Mouse (Mus musculus): ENCODE measurements around the gene Sdsl. TPM values are rescaled to one million over a fixed set of nuclear protein-coding genes. Genes with fewer than 3 reads are reported as not detected.

The Sdsl gene
- total RNA-seq, 2 experiments from 2014 or later, result 2.4 to 3.7 TPM

- intact Hi-C loops (cut with DNase I), result no loop called here
- DNase-seq, result no peak
Observed at GRCm38 (mm10) chr5:120495703-120496226, 23.2 kb upstream of the Sdsl start.

GRCm38 (mm10) chr5:120495064-120495702 lies 22.6 kb upstream of the Sdsl start:
- DNase-seq, result no peak
- intact Hi-C loops (cut with DNase I), result no loop called here

- intact Hi-C loops (cut with DNase I), result no loop called here
- DNase-seq, result peak; percentile 68
Observed at GRCm38 (mm10) chr5:120493873-120494395, 21.3 kb upstream of the Sdsl start.

GRCm38 (mm10) chr5:120493440-120493839 lies 20.8 kb upstream of the Sdsl start:
- intact Hi-C loops (cut with DNase I), result no loop called here

GRCm38 (mm10) chr5:120492437-120492836 lies 19.8 kb upstream of the Sdsl start:
- DNase-seq, result peak; percentile 63
- intact Hi-C loops (cut with DNase I), result no loop called here

More at GRCm38 (mm10) chr5:120493440-120493839, 20.8 kb upstream of the Sdsl start:
- DNase-seq, result no peak

GRCm38 (mm10) chr5:120490679-120491192 lies 18.1 kb upstream of the Sdsl start:
- intact Hi-C loops (cut with DNase I), result no loop called here
- peak; percentile 70 for DNase-seq

GRCm38 (mm10) chr5:120487844-120488243 lies 15.2 kb upstream of the Sdsl start:
- no peak for DNase-seq
- intact Hi-C loops (cut with DNase I), result no loop called here

- no peak for DNase-seq
- intact Hi-C loops (cut with DNase I), result no loop called here
Observed at GRCm38 (mm10) chr5:120483399-120483798, 10.8 kb upstream of the Sdsl start.

GRCm38 (mm10) chr5:120481205-120481604 lies 8.6 kb upstream of the Sdsl start:
- DNase-seq, result no peak
- intact Hi-C loops (cut with DNase I), result no loop called here

GRCm38 (mm10) chr5:120479538-120479937 lies 6.9 kb upstream of the Sdsl start:
- DNase-seq, result no peak

GRCm38 (mm10) chr5:120477993-120478392 lies 5.4 kb upstream of the Sdsl start:
- DNase-seq, result no peak
- intact Hi-C loops (cut with DNase I), result no loop called here

More at GRCm38 (mm10) chr5:120479538-120479937, 6.9 kb upstream of the Sdsl start:
- intact Hi-C loops (cut with DNase I), result no loop called here

GRCm38 (mm10) chr5:120476296-120476695 lies 3.7 kb upstream of the Sdsl start, which contains the start of gene Sds:
Gene Sds, plus strand, starts transcription at chr5:120476526.
- DNase-seq, result no peak
- intact Hi-C loops (cut with DNase I), result no loop called here

- no peak for DNase-seq
- intact Hi-C loops (cut with DNase I), result no loop called here
Observed at GRCm38 (mm10) chr5:120475861-120476260, 3.3 kb upstream of the Sdsl start.

- no peak for DNase-seq
- intact Hi-C loops (cut with DNase I), result no loop called here
Observed at GRCm38 (mm10) chr5:120473361-120473760, 751 bp upstream of the Sdsl start.

- intact Hi-C loops (cut with DNase I), result no loop called here
- no peak for DNase-seq
Observed at GRCm38 (mm10) chr5:120471538-120471937, 1.1 kb downstream of the Sdsl start.

GRCm38 (mm10) chr5:120468830-120469229 lies 3.8 kb downstream of the Sdsl start:
- intact Hi-C loops (cut with DNase I), result no loop called here
- no peak for DNase-seq

GRCm38 (mm10) chr5:120468336-120468735 lies 4.3 kb downstream of the Sdsl start:
- no peak for DNase-seq
- intact Hi-C loops (cut with DNase I), result no loop called here

- intact Hi-C loops (cut with DNase I), result no loop called here
- DNase-seq, result no peak
Observed at GRCm38 (mm10) chr5:120467026-120467425, 5.6 kb downstream of the Sdsl start.

GRCm38 (mm10) chr5:120465860-120466259 lies 6.8 kb downstream of the Sdsl start:
- no peak for DNase-seq
- intact Hi-C loops (cut with DNase I), result no loop called here

- intact Hi-C loops (cut with DNase I), result no loop called here
Observed at GRCm38 (mm10) chr5:120465062-120465461, 7.5 kb downstream of the Sdsl start.

GRCm38 (mm10) chr5:120464321-120464720 lies 8.3 kb downstream of the Sdsl start:
- no peak for DNase-seq
- intact Hi-C loops (cut with DNase I), result no loop called here

More at GRCm38 (mm10) chr5:120465062-120465461, 7.5 kb downstream of the Sdsl start:
- DNase-seq, result peak; percentile 48

GRCm38 (mm10) chr5:120461902-120462301 lies 10.7 kb downstream of the Sdsl start:
- no peak for DNase-seq
- intact Hi-C loops (cut with DNase I), result no loop called here
